Mouse (Mus musculus): ENCODE data around the gene Gm6401. TPM values are rescaled to one million over a fixed set of nuclear protein-coding genes. Genes with fewer than 3 reads are reported as not detected.
"Not testable (repeated sequence)": the region's sequence is repeated elsewhere in the genome, so short reads cannot be mapped to it uniquely, and the experiment has no call there.

Gm6401 gene
- not detected in 2 replicates for polyA plus RNA-seq (2014; fragmentation: Nextera tagmentation; extraction: Ambion mirVana)

DNA sequence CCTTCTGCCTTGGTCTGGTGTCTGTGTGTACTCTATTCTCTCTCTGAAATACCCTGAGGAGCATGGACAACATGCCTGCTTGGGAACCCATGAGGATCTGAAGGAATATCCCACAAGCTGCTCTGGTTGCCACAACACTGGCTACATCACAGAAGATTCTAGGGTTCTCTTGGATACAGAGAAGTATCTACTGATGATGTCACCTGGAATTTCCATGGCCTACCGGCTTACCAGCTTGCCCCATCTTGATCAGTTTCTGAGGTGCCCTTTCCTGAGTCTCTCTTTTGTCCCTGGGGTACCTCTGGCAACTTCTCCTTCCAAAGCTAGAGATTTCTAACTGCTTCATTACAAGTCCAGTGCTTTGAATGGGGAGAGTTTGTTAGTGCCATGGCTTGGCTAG, at the start of gene Gm6401:
TSS of gene Gm6401 (minus strand) at position 101 of the 400 bp plus-strand sequence.
- H3K4me1 ChIP-seq (ENCODE audit: control insufficient read depth, insufficient read depth, low read length); H3K27ac ChIP-seq (replicated peaks; ENCODE audit: low read depth, low read length); H3K4me2 ChIP-seq (ENCODE audit: low read length); H3K27me3 ChIP-seq (ENCODE audit: control insufficient read depth, insufficient read depth, low read length); H3K9me3 ChIP-seq (ENCODE audit: control insufficient read depth, low read length); ATAC-seq (ENCODE audit: low FRiP score, low TSS enrichment); H3K9ac ChIP-seq (replicated peaks; ENCODE audit: low read length); H3K36me3 ChIP-seq (ENCODE audit: control insufficient read depth, insufficient read depth, low read length); DNase-seq; H3K4me3 ChIP-seq (replicated peaks; ENCODE audit: low read depth, low read length): not testable (repeated sequence)
- WGBS: 74% methylated on average over 1 of the region's 1 CpGs

DNA sequence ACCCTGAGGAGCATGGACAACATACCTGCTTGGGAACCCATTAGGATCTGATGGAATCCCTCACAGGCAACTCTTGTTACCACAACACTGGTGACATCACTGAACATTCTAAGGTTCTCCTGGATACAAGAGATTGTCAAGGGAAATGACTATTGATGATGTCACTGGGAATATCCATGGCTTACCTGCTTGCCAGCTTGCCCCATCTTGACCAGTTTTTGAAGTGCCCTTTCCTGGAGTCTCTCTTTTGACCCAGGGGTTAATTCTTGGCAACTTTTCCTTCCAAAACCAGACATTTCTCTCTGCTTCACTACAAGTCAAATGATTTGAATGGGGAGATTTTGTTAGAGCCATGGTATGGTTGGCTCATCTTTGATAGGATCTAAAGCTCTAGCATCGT, 15.5 kb upstream of the Gm6401 start, which contains the start of gene Gm3543:
TSS of gene Gm3543 (minus strand) at position 101 of the 400 bp plus-strand sequence.
- not testable (repeated sequence) for H3K4me1 ChIP-seq (ENCODE audit: control insufficient read depth, insufficient read depth, low read length); ATAC-seq (ENCODE audit: low FRiP score, low TSS enrichment); H3K4me2 ChIP-seq (ENCODE audit: low read length); H3K27ac ChIP-seq (replicated peaks; ENCODE audit: low read depth, low read length); H3K9ac ChIP-seq (replicated peaks; ENCODE audit: low read length); H3K4me3 ChIP-seq (replicated peaks; ENCODE audit: low read depth, low read length); DNase-seq; H3K27me3 ChIP-seq (ENCODE audit: control insufficient read depth, insufficient read depth, low read length); H3K36me3 ChIP-seq (ENCODE audit: control insufficient read depth, insufficient read depth, low read length); H3K9me3 ChIP-seq (ENCODE audit: control insufficient read depth, low read length)
- WGBS: 80% methylated on average over 1 of the region's 1 CpGs

DNA sequence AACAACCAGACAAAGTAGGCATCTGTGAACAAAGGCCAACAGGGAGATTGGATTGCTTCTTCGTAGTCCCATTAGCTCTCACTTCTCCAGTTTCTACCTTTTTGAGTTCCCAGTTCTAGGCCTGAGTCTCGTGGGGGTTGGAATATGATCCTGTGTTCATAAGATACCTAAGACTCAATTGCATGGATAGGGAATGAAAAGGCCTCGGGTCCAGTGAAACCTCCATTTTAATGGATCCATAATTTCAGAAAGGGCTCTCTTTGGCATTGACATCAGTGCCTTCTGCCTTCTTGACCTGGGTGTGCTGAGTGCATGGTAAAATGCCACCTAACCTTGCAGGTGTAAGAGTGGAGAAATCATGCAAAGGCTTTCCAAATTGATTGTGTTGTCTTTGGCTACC, 869 bp upstream of the Gm6401 start:
- H3K27me3 ChIP-seq (ENCODE audit: control insufficient read depth, insufficient read depth, low read length); H3K9ac ChIP-seq (replicated peaks; ENCODE audit: low read length); H3K9me3 ChIP-seq (ENCODE audit: control insufficient read depth, low read length); H3K4me3 ChIP-seq (replicated peaks; ENCODE audit: low read depth, low read length); H3K4me2 ChIP-seq (ENCODE audit: low read length); H3K4me1 ChIP-seq (ENCODE audit: control insufficient read depth, insufficient read depth, low read length); DNase-seq; ATAC-seq (ENCODE audit: low FRiP score, low TSS enrichment); H3K36me3 ChIP-seq (ENCODE audit: control insufficient read depth, insufficient read depth, low read length); H3K27ac ChIP-seq (replicated peaks; ENCODE audit: low read depth, low read length): not testable (repeated sequence)
- 60% methylated on average over 3 of the region's 3 CpGs for WGBS

DNA sequence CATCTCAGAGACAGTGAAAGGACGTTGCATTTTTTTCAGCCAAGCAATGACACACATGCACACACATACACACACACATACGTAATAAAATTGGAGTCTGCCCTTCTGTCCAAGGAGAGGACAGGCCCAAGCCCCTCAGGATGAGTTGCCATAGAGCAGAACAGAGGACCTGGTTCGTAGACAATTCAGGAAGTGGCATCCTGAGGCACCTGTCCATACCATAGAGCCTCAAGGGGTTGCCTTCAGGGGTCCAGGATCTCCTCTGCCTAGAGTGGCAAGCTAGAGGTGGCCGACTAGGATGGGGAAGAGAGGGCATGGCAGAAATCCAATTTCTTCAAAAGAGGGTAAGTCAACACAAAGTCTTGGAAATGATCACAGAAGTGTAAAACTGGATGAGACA, 3.6 kb downstream of the Gm6401 start:
- WGBS: 64% methylated on average over 4 of the region's 4 CpGs
- H3K4me2 ChIP-seq (ENCODE audit: low read length); H3K4me3 ChIP-seq (replicated peaks; ENCODE audit: low read depth, low read length); H3K36me3 ChIP-seq (ENCODE audit: control insufficient read depth, insufficient read depth, low read length); DNase-seq; H3K9me3 ChIP-seq (ENCODE audit: control insufficient read depth, low read length); H3K27ac ChIP-seq (replicated peaks; ENCODE audit: low read depth, low read length); H3K27me3 ChIP-seq (ENCODE audit: control insufficient read depth, insufficient read depth, low read length); H3K4me1 ChIP-seq (ENCODE audit: control insufficient read depth, insufficient read depth, low read length); H3K9ac ChIP-seq (replicated peaks; ENCODE audit: low read length); ATAC-seq (ENCODE audit: low FRiP score, low TSS enrichment): not testable (repeated sequence)

DNA sequence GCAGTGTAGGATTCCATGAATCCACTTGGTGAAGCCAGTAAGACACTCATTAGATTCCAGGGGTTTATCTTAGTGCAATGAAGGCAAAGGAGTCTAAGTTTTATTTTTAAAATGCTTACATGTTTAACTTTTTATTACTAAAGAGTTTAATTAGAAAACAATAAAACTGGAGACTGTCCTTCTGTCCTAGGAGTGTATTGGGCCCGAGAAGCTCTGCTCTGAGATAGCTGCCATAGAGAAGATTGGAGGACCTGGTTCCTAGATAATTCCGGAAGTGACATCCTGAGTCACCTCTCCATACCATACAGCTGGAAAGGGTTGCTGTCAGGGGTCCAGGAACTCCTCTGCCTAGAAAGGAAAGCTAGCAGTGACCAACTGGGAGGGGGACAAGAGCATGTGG, 24.0 kb downstream of the Gm6401 start, which contains the start of gene 1700024B05Rik:
TSS of gene 1700024B05Rik (plus strand) at position 301 of the 400 bp plus-strand sequence.
- not testable (repeated sequence) for H3K4me1 ChIP-seq (ENCODE audit: control insufficient read depth, insufficient read depth, low read length); DNase-seq; H3K27ac ChIP-seq (replicated peaks; ENCODE audit: low read depth, low read length); H3K4me3 ChIP-seq (replicated peaks; ENCODE audit: low read depth, low read length); H3K4me2 ChIP-seq (ENCODE audit: low read length); H3K27me3 ChIP-seq (ENCODE audit: control insufficient read depth, insufficient read depth, low read length); ATAC-seq (ENCODE audit: low FRiP score, low TSS enrichment); H3K9me3 ChIP-seq (ENCODE audit: control insufficient read depth, low read length); H3K36me3 ChIP-seq (ENCODE audit: control insufficient read depth, insufficient read depth, low read length); H3K9ac ChIP-seq (replicated peaks; ENCODE audit: low read length)
- WGBS: 60% methylated on average over 1 of the region's 2 CpGs

DNA sequence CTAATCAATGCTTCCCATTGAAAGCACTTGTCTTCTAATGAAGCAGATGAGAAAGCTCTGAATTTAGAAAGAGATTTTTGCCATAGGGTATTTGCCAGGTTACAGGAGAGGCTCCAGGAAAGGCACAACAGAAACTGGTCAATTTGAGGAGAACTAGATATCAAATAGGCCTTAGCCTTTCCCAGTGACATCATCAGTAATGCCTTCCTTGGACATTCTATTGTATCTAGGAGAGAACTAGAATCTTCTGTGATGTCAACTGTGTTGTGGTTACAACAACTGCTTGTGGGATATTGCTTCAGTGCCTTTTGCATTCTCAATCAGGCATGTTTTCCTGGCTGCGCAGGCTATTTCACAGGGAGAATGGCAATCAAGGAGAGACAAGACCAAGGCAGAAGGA, 43.1 kb downstream of the Gm6401 start, which contains the start of gene 1700049E17Rik1:
TSS of gene 1700049E17Rik1 (plus strand) at position 301 of the 400 bp plus-strand sequence.
- not testable (repeated sequence) for H3K4me3 ChIP-seq (replicated peaks; ENCODE audit: low read depth, low read length); H3K27me3 ChIP-seq (ENCODE audit: control insufficient read depth, insufficient read depth, low read length); H3K9me3 ChIP-seq (ENCODE audit: control insufficient read depth, low read length); H3K9ac ChIP-seq (replicated peaks; ENCODE audit: low read length); H3K4me1 ChIP-seq (ENCODE audit: control insufficient read depth, insufficient read depth, low read length); H3K27ac ChIP-seq (replicated peaks; ENCODE audit: low read depth, low read length); H3K36me3 ChIP-seq (ENCODE audit: control insufficient read depth, insufficient read depth, low read length); ATAC-seq (ENCODE audit: low FRiP score, low TSS enrichment); H3K4me2 ChIP-seq (ENCODE audit: low read length); DNase-seq
- WGBS: no CpG with 5 or more reads among the region's 1 CpGs

Other genes starting within 250 kb of the Gm6401 start
- not detected in 2 replicates for gene Gm7929, start 217.3 kb downstream of the Gm6401 start, polyA plus RNA-seq (2014; fragmentation: Nextera tagmentation; extraction: Ambion mirVana)
- gene Gm47189, start 195.5 kb downstream of the Gm6401 start, polyA plus RNA-seq (2014; fragmentation: Nextera tagmentation; extraction: Ambion mirVana): not detected in 2 replicates
- not detected in 2 replicates for gene Gm7980, start 60.6 kb downstream of the Gm6401 start, polyA plus RNA-seq (2014; fragmentation: Nextera tagmentation; extraction: Ambion mirVana)
- gene 1700049E17Rik1, start 43.0 kb downstream of the Gm6401 start, polyA plus RNA-seq (2014; fragmentation: Nextera tagmentation; extraction: Ambion mirVana): not detected in 2 replicates
- not detected in 2 replicates for gene 1700024B05Rik, start 23.9 kb downstream of the Gm6401 start, polyA plus RNA-seq (2014; fragmentation: Nextera tagmentation; extraction: Ambion mirVana)
- not detected in 2 replicates for gene Gm3543, start 15.4 kb upstream of the Gm6401 start, polyA plus RNA-seq (2014; fragmentation: Nextera tagmentation; extraction: Ambion mirVana)
- gene Gm7951, start 149.4 kb upstream of the Gm6401 start, polyA plus RNA-seq (2014; fragmentation: Nextera tagmentation; extraction: Ambion mirVana): not detected in 2 replicates
- not detected in 2 replicates for gene Gm17027, start 194.7 kb upstream of the Gm6401 start, polyA plus RNA-seq (2014; fragmentation: Nextera tagmentation; extraction: Ambion mirVana)
- gene Gm3573, start 222.9 kb upstream of the Gm6401 start, polyA plus RNA-seq (2014; fragmentation: Nextera tagmentation; extraction: Ambion mirVana): not detected in 2 replicates

All from midbrain, embryonic 14.5 days (tissue).